Mouse (Mus musculus): Measurements from ENCODE around the gene Lepr.

- no peak for TF ChIP-seq POLR2A (IDR thresholded peaks at IDR 0.05; ENCODE audit: insufficient read depth, low read length)
- no peak for TF ChIP-seq CTCF (IDR thresholded peaks at IDR 0.05; ENCODE audit: low read depth, low read length)
Measured at GRCm38 (mm10) chr4:101684821-101685220, 32.4 kb upstream of the Lepr start.
